9 mouse cellular contexts compared by ENCODE assay signal in the genomic region with DNA sequence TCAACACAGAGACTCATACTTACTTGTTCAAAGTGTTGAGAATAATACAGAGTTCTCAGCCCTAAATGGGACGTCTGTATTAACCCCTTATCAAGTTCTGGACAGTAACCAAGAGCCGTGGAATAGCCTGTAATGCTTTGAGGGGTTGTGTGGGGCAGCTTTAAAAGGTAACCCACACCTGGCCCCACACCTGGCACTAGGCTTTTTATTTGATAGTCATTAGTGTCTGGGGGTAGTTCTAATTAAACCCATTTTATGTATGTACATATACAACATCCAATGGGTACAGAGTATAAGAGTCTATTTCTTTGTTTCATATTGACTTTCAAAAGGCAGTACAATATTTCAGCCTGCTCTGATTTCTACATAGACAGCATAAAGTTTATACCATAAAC. TPM values are rescaled to one million over a fixed set of nuclear protein-coding genes. Genes with fewer than 3 reads are reported as not detected.
DNase-seq lines count a peak whose midpoint lies in the region; ATAC-seq and TF ChIP-seq lines count a peak whose summit lies in the region.
"Had no signal": no experiment of that assay in that cellular context is flagged by ENCODE, and none has a peak within 500 bp of the region (broad histone marks: within the 10 kb centered on the region; RNA-seq: fewer than 3 reads in every experiment).

No protein-coding gene starts in this region.

- no peak overlapping the region for H3K9ac ChIP-seq in lung, postnatal 0 days (replicated peaks; ENCODE audit: low read depth)
- H3K9ac ChIP-seq in liver, embryonic 13.5 days: no peak overlapping the region

- no peak for TF ChIP-seq EP300 in lung, postnatal 0 days (IDR thresholded peaks at IDR 0.05)

- peak overlapping the region; percentile 68 for H3K4me3 ChIP-seq in cerebellum, adult 2 months (replicated peaks; ENCODE audit: insufficient read depth, low read depth, low read length)
- H3K4me3 ChIP-seq in lung, postnatal 0 days (ENCODE audit: low read depth, low read length): peak overlapping the region; percentile 54
- no peak overlapping the region for H3K4me3 ChIP-seq in liver, embryonic 13.5 days (replicated peaks)

- no peaks in the 10 kb centered on the region for H3K27me3 ChIP-seq in cerebellum, adult 2 months (ENCODE audit: control insufficient read depth, insufficient read depth, low read length)
- no peaks in the 10 kb centered on the region for H3K27me3 ChIP-seq in lung, postnatal 0 days (replicated peaks; ENCODE audit: insufficient read depth, low read length)
- H3K27me3 ChIP-seq in liver, embryonic 13.5 days: peaks cover 15% of the 10 kb centered on the region

- H3K4me1 ChIP-seq in cerebellum, adult 2 months (ENCODE audit: control insufficient read depth, insufficient read depth, low read length): no peaks in the 10 kb centered on the region
- H3K4me1 ChIP-seq in lung, postnatal 0 days (ENCODE audit: insufficient read depth, low read depth, low read length): peaks cover 4% of the 10 kb centered on the region; the same call in 1 of the 2 replicates
- H3K4me1 ChIP-seq in liver, embryonic 13.5 days (replicated peaks): peaks cover 11% of the 10 kb centered on the region

- no peaks in the 10 kb centered on the region for H3K9me3 ChIP-seq in lung, postnatal 0 days (ENCODE audit: low read length)
- H3K9me3 ChIP-seq in liver, embryonic 13.5 days (replicated peaks): no peaks in the 10 kb centered on the region

- no peak overlapping the region for H3K27ac ChIP-seq in cerebellum, adult 2 months (ENCODE audit: insufficient read depth, low read length)
- no peak overlapping the region for H3K27ac ChIP-seq in lung, postnatal 0 days (ENCODE audit: low read length)
- no peak overlapping the region for H3K27ac ChIP-seq in liver, embryonic 13.5 days

- 53% methylated on average over 2 of the region's 2 CpGs for WGBS in cerebellum, adult 2 months
- WGBS in lung, postnatal 0 days: 44% methylated on average over 2 of the region's 2 CpGs
- 40% methylated on average over 2 of the region's 2 CpGs for WGBS in liver, embryonic 13.5 days (ENCODE audit: insufficient replicate concordance)

- TF ChIP-seq POLR2A in cerebellum, adult 2 months (IDR thresholded peaks at IDR 0.05; ENCODE audit: borderline replicate concordance, insufficient read depth, low read length): no peak

- no peak for TF ChIP-seq CTCF in cerebellum, adult 2 months (IDR thresholded peaks at IDR 0.05; ENCODE audit: borderline replicate concordance, insufficient read depth, low read depth, low read length)
- TF ChIP-seq CTCF in lung, postnatal 0 days (IDR thresholded peaks at IDR 0.05): no peak

- no peak for DNase-seq in cerebellum, adult 2 months
- no peak for DNase-seq in cerebellum, postnatal 14 days
- no peak for DNase-seq in lung, postnatal 0 days (ENCODE audit: low spot score)
- DNase-seq in lung, postnatal 4 days: no peak
- DNase-seq in liver, embryonic 13.5 days: no peak
- no peak for DNase-seq in thymus, postnatal 4 days
- DNase-seq in thymus, postnatal 10 days (ENCODE audit: low spot score in 2 of 2): no peak
- DNase-seq in thymus, postnatal 25 days: no peak

- H3K4me2 ChIP-seq in lung, postnatal 0 days (replicated peaks; ENCODE audit: low read depth, low read length): peak overlapping the region; percentile 100
- H3K4me2 ChIP-seq in liver, embryonic 13.5 days: peak overlapping the region; percentile 81

- ATAC-seq in lung, postnatal 0 days: no peak
- no peak for ATAC-seq in liver, embryonic 13.5 days (ENCODE audit: low read depth)

- H3K36me3 ChIP-seq in lung, postnatal 0 days (ENCODE audit: insufficient read depth, low read length): no peaks in the 10 kb centered on the region
- no peaks in the 10 kb centered on the region for H3K36me3 ChIP-seq in liver, embryonic 13.5 days

RNA-seq across cellular contexts. Expression of a gene that starts 4.6 kb away (rescaled TPM):
- polyA plus RNA-seq in cerebellum, adult 2 months (2012; rRNA removed): 0.16 and 0.35 TPM in 2 replicates
- not detected in 2 replicates for polyA plus RNA-seq in lung, postnatal 0 days (2015; fragmentation: Nextera tagmentation; extraction: Ambion mirVana)
- 1.5 and 1.8 TPM in 2 replicates for polyA plus RNA-seq in liver, embryonic 13.5 days (2015; fragmentation: Nextera tagmentation; extraction: Ambion mirVana)
- polyA plus RNA-seq: testis, adult 2 months had no signal

RNA-seq across cellular contexts. Expression of a gene that starts 38.0 kb away (rescaled TPM):
- 0.46 and 0.70 TPM in 2 replicates for polyA plus RNA-seq in cerebellum, adult 2 months (2012; rRNA removed)
- not detected in 2 replicates for polyA plus RNA-seq in lung, postnatal 0 days (2015; fragmentation: Nextera tagmentation; extraction: Ambion mirVana)
- polyA plus RNA-seq in liver, embryonic 13.5 days (2015; fragmentation: Nextera tagmentation; extraction: Ambion mirVana): 0.16 and 0.23 TPM in 2 replicates
- polyA plus RNA-seq: testis, adult 2 months had no signal

RNA-seq across cellular contexts. Expression of a gene that starts 49.6 kb away (rescaled TPM):
- 0.46 and 0.65 TPM in 2 replicates for polyA plus RNA-seq in cerebellum, adult 2 months (2012; rRNA removed)
- polyA plus RNA-seq in lung, postnatal 0 days (2015; fragmentation: Nextera tagmentation; extraction: Ambion mirVana): 7.4 and 8.8 TPM in 2 replicates
- polyA plus RNA-seq in liver, embryonic 13.5 days (2015; fragmentation: Nextera tagmentation; extraction: Ambion mirVana): 29.6 and 41.6 TPM in 2 replicates
